Mouse (Mus musculus): ENCODE results near the gene Ppif. TPM values are rescaled to one million over a fixed set of nuclear protein-coding genes. Genes with fewer than 3 reads are reported as not detected.

Ppif gene
- polyA plus RNA-seq, 2 experiments from 2014 or later: 23.8 to 28.5 TPM

DNA sequence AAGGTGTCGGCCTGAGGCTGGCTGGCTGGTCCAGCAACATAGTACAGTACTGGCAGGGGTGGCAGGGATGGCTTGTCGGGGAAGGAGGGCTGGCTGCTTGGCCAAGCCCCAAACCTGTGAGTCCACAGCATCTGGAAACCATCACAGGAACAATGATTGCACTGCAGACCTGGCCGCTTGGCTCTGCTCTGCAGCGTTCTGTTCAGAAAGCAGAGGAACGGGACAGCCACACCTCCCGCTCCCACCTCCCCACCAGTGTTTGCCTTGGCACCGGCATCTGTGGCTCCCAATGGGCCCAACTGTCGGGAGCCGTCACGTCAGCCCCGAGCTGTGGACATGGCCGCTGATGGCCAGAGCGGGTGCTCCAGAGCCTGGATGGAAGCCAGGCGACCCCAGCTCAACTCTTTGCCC lies 44.6 kb downstream of the Ppif start:
- no peak for ATAC-seq

DNA sequence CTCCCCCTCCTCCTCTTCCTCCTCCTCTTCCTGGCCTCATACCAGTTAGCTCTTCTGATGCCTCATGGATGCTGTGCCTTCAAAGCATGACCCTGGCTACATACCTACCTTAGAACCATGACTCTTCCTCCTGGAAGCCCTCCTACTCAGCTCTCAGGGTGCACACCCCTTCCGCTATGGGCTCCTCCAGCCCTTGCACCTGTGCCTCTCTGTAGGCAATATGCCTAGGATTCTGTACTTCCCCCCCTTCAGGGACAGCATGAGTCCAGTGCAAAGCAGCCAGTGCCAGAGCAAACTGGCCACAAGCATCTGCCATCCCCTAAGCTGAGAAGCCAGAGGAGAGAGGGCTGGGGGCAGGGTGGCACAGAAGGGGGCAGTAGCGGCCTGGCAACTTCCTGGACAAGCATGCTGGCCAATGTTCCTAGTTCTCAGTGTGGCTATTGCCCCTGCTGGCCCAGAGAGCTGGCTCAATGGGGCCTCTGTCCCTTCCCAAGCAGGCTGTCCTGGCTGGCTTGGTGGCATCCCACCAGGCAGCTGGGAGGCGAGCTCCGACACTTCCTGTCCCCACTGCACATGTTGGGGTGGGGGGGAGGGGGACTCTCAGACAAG lies 46.1 kb downstream of the Ppif start:
- ATAC-seq: no peak

- no peak for ATAC-seq
Observed at GRCm38 (mm10) chr14:25741211-25741610, 47.3 kb downstream of the Ppif start.

- no peak for ATAC-seq
Observed at GRCm38 (mm10) chr14:25741840-25742367, 48.0 kb downstream of the Ppif start.

GRCm38 (mm10) chr14:25742943-25743342 lies 49.0 kb downstream of the Ppif start:
- no peak for ATAC-seq

DNA sequence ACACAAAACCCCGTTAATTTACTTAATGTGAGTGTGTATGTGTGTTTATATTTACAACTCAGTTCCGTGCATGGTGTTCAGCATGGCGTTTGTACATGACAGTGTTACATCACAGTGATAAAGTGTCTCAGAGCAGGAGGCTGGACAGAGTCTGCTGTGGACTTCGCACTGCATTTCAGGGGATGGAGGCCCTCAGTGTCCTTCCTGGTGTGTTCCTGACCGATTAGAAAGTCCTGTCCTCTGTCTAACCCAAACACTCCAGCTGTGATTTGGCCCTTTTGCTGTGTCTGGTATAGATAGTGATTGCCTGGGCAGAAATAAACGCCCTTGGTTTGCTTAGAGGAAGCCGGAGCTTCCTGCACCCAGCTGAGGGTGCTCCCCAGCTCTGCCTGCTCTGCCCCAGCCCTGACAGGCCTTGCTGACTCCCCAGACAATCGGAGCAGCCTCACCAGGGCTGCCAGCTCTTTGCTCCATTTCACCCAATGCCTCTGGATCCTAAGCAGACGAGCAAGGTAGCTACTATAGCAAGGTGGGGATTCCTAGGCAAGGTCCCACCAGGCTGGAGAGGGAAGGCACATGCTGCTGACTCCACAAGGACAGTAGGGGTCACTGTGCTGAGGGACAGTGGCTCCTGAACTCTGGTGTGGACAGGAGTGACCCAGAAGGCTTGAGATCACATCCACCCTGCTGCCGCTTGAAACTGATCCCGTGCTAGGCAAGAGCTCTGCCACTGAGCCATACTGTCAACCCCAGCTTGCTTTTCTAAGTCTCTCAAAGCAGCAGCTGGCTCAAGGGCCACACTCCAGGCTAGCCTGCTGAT lies 51.6 kb downstream of the Ppif start:
- ATAC-seq: no peak

GRCm38 (mm10) chr14:25746371-25746770 lies 52.4 kb downstream of the Ppif start:
- ATAC-seq: no peak

DNA sequence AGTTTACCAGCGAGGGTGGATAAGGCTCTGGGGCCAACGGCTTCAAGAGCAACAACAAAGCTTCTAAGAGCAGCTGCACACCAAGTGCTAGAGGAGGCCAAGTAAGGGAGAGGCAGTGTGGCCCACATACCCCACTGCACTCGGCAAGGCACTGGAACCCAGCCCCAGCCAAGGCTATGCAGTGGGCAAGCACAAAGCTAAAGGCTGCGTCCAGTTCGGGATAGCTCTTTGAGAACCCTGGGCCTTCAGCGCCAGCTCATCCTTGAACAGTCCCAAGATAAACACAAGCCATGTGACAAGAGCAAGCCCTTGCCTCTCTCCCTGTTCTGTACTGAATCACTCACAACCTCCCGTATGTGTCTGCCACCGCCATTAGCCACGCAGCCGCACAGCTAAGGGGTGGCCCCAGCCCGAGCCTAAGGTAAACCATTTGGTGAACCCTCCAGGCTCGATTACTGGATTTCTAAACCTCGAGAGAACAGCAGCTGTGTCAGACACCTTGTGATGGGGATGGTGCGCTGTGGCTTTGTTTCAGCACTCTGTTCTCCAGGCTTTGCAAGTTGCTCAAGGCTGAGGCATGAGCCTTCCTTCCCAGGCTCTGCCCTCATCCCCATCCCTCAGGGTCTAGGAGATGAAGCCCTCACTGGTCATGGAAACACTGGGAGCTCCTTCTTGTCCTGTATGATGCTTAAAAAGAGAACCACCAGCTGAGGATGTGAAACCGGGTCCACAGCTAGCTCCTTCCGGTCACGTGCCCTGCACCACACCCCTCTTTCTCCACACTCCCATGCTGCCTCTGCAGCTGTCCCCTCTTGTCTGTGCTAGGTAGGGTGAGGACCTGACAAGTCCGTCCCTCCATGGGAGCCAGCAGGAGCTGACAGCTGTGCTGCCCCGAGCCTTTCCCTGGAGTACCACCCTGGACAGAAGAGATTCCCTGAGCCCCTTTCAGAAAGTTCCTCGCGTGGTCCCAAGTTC lies 53.3 kb downstream of the Ppif start:
- peak; percentile 36 for ATAC-seq

GRCm38 (mm10) chr14:25747996-25748756 lies 54.2 kb downstream of the Ppif start:
- no peak for ATAC-seq

DNA sequence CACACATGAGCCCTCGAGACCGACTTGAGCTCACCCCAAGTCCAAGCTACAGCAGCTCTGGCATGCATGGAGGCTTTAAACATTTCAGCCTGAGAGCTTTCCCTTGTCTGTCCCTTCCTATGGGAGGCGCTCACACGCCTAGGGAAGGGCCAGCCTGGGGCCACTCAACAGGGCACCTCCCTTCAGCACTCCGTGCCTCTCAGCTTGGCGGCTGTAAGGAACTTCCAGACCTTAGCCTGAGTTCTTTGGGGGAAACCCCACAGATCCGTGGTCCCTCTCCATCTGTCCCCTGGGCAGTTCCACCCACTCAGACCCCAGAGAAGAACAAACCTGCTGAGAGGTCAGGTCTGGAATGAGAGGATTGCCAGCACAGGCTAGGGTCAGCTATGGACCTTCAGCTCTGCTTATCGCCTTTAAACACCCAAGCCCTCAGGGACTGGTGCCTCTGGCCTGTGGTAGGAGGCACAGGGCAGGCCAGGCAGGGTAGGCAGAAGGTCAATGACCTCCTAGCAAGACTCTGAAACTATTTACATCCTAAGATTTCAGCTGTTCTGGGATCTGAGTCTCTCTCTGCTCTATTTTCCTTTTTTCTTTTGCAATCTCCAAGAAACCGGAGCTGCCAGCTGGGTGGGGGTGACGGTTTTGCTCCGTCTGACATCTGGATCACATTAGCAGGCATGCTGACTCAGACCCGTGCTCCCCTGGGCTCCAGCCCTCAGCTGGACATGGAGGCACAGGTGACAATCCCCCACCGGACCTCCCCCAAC lies 55.4 kb downstream of the Ppif start:
- ATAC-seq: no peak

Other genes with a start within 250 kb of the Ppif start
- 10 to 100 TPM; 23.8 to 27.9 TPM for gene Zmiz1, start 235.0 kb upstream of the Ppif start, polyA plus RNA-seq (2017; shearing (Covaris generic))
- gene Zcchc24, start 74.9 kb downstream of the Ppif start, polyA plus RNA-seq (2017; shearing (Covaris generic)): under 1 TPM; 0.37 to 0.54 TPM
- gene Anxa11, start 148.0 kb downstream of the Ppif start, polyA plus RNA-seq (2017; shearing (Covaris generic)): 10 to 100 TPM; 60.6 to 78.5 TPM
- not detected for gene Plac9a, start 208.9 kb downstream of the Ppif start, polyA plus RNA-seq (2017; shearing (Covaris generic))
- 1 to 10 TPM; 2.9 to 3.0 TPM for gene Tmem254a, start 233.5 kb downstream of the Ppif start, polyA plus RNA-seq (2017; shearing (Covaris generic))
- not detected for gene Cphx1, start 244.2 kb downstream of the Ppif start, polyA plus RNA-seq (2017; shearing (Covaris generic))

All from activated CD4-positive, CD25-positive, alpha-beta regulatory T cell, adult 4 months (primary cell).